Mouse (Mus musculus) liver, embryonic 14 days (tissue): ENCODE measurements around the gene Actr6. TPM values are rescaled to one million over a fixed set of nuclear protein-coding genes. Genes with fewer than 3 reads are reported as not detected.

ENCODE experiments used
- polyA plus RNA-seq: library from polyadenylated mRNA; depleted of rRNA; stranded (reverse); fragments of >200 nt; gene quantifications from 2 replicates; pipeline ENCODE4 v1.2.3, GENCODE M21; 2012; rRNA removed

The Actr6 gene
- polyA plus RNA-seq: 6.9 and 7.2 TPM in 2 replicates

GRCm38 (mm10) chr10:89732001-89732794 lies at the start of gene Actr6:
Actr6 (minus strand) TSS chr10:89732295.

GRCm38 (mm10) chr10:89744871-89745665 lies 13.0 kb upstream of the Actr6 start, which contains the start of gene Uhrf1bp1l:
Uhrf1bp1l (plus strand) TSS chr10:89744991.

GRCm38 (mm10) chr10:89686139-89686808 lies 45.8 kb downstream of the Actr6 start, which contains the start of gene Scyl2:
Scyl2 (minus strand) TSS chr10:89686285.

Other genes starting within 250 kb of the Actr6 start
- gene Nr1h4, start 198.7 kb downstream of the Actr6 start, polyA plus RNA-seq: 2.9 and 3.4 TPM in 2 replicates
- 0.05 and 0.07 TPM in 2 replicates for gene Slc17a8, start 111.0 kb downstream of the Actr6 start, polyA plus RNA-seq
- 10.5 and 11.8 TPM in 2 replicates for gene Scyl2, start 46.0 kb downstream of the Actr6 start, polyA plus RNA-seq
- 9.9 and 10.1 TPM in 2 replicates for gene Uhrf1bp1l, start 12.7 kb upstream of the Actr6 start, polyA plus RNA-seq
- 0.08 TPM in 1 of 2 replicates, not detected in the other for gene Anks1b, start 141.2 kb upstream of the Actr6 start, polyA plus RNA-seq